Mouse (Mus musculus): Measurements from ENCODE around the gene Ppfibp1.
A peak's percentile ranks its signal among the peaks of the same experiment; 100 is the strongest.

Gene Ppfibp1

DNA sequence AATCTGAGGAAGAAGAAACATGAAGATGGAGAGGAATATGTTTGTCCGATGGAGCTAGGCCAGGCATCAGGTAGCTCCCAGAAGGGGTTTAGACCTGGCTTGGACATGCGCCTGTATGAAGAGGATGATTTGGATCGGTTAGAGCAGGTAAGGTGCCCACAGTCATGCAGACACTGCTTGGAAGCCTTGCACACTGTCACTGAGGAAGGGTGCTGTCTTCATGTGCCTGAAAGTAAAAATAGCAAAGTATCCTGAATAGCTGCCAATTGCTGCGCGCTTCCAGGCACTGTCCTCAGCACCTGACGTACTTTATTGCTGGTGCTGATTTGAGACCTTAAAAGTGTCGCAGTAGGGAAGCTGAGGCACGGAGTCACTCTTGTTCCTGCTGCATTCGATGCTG, 141.3 kb downstream of the Ppfibp1 start:
- no peak for DNase-seq (ENCODE audit: low read depth in 1 of 2, low spot score in 2 of 2)

DNA sequence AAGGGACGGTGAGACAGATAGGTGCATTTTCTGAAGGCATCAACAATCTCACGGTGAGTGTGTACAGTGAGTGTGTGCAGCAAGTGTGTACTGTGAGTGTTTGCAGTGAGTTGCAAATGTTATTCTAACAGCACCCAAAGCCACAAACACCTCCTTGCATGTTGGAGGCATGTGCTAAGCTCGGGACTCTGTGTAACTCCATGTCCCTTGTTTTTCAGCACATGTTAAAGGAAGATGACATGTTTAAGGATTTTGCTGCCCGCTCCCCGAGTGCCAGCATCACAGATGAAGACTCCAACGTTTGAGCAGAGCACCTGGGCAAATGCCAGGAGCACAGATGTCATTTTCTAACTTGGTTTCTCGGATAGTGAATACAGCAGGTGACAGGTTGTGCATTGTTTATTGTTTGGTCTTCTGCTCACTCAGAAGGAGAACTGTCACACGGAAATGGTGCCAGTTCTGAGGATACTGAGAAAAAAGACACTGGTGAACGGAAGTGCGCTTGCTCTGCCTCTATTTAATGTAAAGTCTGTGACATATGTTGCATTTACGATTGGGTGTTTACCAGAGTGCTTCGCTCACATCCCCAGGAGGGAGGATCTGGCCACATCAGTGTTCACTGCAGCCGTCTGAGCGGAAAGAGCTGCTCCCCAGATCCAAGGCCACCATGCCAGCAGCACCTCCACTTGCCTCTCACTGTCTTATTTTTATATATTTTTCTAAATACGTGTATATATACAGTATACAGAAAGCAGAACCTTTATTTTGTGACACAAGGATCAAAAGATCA, 142.0 kb downstream of the Ppfibp1 start:
- DNase-seq (ENCODE audit: low read depth in 1 of 2, low spot score in 2 of 2) = no peak

- DNase-seq (ENCODE audit: low read depth in 1 of 2, low spot score in 2 of 2) = no peak
Observed at GRCm38 (mm10) chr6:147032303-147032925, 144.1 kb downstream of the Ppfibp1 start, which contains the start of gene Rep15. Gene Rep15, plus strand, starts transcription at chr6:147032584.

- peak; percentile 34 to 69 for DNase-seq (ENCODE audit: low read depth in 1 of 2, low spot score in 2 of 2)
Observed at GRCm38 (mm10) chr6:147042291-147043290, 154.3 kb downstream of the Ppfibp1 start, which contains the start of gene Mrps35. Gene Mrps35, plus strand, starts transcription at chr6:147042764.

DNA sequence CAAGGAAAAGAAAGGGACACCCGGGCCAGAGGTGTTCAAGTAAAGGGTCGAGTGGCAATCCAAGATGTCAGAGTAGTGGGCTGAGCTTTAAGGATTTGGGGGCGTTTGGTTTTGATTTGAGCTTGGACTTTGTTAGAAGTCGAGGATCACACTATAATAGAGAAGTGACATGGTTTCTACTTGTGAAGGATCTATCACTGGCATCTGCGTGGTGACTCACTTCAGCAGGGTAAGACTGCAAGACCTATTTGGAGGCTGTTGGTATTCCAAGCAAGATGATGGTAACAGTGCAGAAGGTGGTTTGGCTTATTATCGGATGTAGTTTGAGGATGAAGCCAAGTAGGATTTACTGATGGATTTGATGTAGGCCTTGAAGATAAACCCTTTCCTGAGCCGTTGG, 155.3 kb downstream of the Ppfibp1 start:
- no peak for DNase-seq (ENCODE audit: low read depth in 1 of 2, low spot score in 2 of 2)

- DNase-seq (ENCODE audit: low read depth in 1 of 2, low spot score in 2 of 2) = no peak
Observed at GRCm38 (mm10) chr6:147049239-147049805, 161.0 kb downstream of the Ppfibp1 start.

- no peak for DNase-seq (ENCODE audit: low read depth in 1 of 2, low spot score in 2 of 2)
Observed at GRCm38 (mm10) chr6:147051666-147052065, 163.4 kb downstream of the Ppfibp1 start.

- no peak for DNase-seq (ENCODE audit: low read depth in 1 of 2, low spot score in 2 of 2)
Observed at GRCm38 (mm10) chr6:147052440-147052839, 164.2 kb downstream of the Ppfibp1 start.

DNA sequence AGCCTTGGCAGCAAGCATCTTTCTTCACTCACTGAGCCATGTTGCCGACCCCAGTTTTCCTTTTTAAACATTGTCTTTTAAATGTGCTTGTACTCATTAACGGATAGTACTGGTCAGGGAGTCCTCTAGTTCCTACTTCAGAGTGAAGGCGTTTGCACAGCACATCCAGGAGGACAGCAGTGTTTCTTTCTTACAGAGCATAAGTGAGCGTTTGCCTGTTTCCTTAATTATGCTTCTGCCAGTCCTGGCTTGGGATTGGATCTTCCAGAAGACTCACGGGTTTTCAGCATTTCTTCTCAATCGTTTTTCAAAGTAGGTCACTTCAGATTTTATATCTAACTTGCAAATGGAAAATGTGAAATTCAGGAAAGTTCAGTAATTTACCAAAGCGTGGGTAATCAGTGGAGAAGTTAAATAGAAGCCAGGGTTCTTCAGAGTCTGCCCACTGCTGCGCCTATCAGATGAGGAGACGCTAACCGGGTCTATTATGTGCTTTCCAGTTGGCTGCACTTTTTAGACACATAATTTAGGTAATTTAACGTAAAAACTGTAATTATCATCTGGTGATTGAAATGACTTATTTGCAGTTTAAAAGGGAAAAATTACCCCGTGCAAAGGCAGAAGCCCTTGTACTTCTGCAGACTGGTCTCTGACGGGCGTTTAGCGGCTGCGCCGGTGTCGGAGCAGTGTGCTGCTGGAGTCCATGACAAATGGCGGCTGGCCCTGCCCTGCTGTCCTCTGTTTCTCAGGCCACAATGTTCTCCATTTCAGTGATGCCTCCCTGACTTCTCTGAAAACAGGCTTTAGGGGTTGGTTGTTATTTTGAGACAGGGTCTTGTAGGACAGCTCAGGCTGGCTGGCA, 165.7 kb downstream of the Ppfibp1 start:
- no peak for DNase-seq (ENCODE audit: low read depth in 1 of 2, low spot score in 2 of 2)

DNA sequence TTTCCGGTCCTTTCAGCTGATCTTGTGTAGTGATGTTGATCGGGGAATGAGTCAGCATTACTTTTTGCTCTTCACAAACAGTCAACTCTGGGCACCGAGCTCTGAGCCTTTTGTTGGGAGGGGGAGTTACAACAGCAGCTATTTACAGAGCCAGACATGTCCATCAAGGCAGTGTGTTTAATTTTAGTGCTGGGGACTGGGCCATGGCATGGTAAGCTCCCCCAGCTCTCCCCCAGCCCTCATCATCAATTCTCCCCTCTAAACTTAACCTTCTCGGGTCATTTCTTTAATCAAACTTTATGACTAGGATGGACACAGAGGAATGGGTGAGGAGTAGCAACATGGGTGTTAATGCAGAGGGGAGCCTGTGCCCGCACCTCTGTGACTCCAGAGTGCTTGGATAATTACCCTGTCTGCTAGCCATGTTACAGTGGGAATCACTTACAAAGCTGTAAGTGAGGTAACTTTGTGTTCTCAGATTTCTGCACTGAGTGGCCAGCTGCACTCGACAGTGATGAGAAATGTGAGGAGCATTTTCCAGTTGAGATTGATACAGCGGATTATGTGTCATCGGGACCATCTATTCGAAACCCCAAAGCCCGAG, 167.2 kb downstream of the Ppfibp1 start:
- no peak for DNase-seq (ENCODE audit: low read depth in 1 of 2, low spot score in 2 of 2)

DNA sequence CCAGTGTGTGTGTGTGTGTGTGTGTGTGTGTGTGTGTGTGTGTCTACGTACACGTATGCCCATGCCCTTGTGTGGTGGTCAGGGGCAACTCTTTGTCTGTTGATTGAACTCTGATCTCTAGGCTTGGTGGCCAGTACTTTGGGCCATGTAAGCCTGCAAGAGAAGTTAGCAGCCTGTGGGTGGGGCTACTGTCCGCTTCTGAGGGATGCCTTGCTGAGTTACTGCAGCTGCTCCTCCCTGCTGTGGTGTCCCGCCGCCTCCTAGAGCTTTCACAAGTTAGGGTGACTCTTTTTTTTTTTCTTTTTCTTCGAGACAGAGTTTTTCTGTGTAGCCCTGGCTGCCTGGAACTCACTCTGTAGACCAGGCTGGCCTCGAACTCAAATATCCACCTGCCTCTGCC, 171.0 kb downstream of the Ppfibp1 start:
- DNase-seq (ENCODE audit: low read depth in 1 of 2, low spot score in 2 of 2) = no peak

DNA sequence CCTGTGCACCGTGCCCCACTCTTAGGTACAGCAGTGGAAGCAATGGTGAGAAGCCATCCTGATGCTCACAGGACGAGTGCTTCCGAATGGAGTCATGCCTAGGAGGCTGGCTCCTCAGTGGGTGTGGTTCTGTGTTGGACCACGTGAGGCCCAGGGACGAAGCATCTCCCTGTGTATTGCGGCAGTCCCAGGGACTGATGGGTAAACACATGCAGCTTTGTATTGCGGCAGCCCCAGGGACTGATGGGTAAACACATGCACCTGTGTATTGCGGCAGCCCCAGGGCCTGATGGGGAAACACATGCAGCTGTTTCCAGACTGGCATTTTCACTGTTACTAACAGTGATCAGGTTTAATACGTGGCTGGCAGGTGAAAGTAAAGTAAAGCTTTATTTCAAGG, 173.3 kb downstream of the Ppfibp1 start:
- no peak for DNase-seq (ENCODE audit: low read depth in 1 of 2, low spot score in 2 of 2)

GRCm38 (mm10) chr6:147062034-147062433, 173.7 kb downstream of the Ppfibp1 start:
- no peak for DNase-seq (ENCODE audit: low read depth in 1 of 2, low spot score in 2 of 2)

DNA sequence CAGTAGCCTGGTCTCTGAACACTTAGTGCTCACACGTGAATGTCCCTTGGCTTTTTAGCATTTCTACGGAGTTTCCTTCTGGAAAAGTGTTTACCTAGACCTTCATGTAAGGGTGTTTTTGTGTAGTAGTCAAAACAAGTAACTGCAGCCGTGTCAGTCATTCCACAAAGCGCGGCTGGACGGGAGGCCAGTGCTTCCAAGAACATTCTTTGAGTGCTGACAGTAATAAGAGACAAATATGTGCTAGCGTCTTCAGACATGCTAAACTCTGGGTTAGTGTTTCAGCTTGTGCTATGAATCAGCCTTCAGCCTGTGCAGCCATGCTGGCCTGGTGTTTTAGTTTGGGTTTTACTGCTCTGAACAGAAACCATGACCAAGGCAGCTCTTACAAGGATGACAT, 174.4 kb downstream of the Ppfibp1 start:
- no peak for DNase-seq (ENCODE audit: low read depth in 1 of 2, low spot score in 2 of 2)

DNA sequence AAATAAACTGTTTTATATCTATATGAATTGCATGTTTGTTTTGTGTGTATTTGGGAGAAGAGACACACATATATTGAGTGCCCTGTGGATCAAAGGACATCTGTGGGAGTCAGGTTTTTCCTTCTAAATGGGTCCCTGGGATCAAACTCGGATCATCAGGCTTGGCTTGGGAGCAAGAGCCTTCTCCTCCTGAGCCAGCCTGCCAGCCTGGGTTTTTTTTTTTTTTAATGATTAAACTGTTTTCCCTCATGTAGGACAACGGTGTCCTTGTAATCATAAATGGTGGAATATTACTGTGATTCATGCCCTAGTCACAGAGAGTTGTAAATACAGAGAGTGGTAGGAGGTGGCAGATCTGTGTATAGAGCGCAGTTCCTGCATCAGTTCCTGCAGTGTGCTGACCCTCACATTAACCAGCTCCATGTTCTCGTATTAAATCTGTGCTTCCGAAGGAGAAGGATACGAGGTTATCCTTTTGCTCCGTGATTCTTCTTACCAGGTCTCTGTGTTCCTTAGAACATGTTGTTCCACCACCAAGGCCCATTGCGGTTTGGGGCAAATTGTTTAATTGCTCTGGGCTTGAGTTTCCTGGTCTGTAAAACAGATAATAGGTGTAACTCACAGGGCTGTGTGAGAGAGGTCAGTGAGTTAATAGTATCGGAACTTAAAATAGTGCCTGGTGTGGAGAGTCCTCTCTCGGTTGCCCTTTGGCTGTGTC, 176.1 kb downstream of the Ppfibp1 start:
- DNase-seq (ENCODE audit: low read depth in 1 of 2, low spot score in 2 of 2) = no peak

DNA sequence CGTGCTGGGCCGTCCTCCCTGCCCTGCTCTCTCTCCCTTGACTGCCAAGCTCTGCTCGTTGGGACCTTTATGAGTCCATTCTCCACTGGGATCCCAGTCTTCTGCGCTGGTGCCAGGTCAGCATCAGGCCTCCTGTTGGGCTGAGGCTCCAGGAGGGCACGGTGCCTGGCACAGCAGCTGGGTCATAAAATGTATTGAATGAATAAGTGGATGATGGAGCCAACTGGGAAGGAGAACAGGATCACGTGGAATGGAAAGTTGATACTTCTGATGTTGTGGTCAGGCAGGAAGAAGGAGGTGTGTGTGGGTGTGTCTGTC, 176.6 kb downstream of the Ppfibp1 start:
- no peak for DNase-seq (ENCODE audit: low read depth in 1 of 2, low spot score in 2 of 2)

GRCm38 (mm10) chr6:147075808-147076387, 187.6 kb downstream of the Ppfibp1 start:
- DNase-seq (ENCODE audit: low read depth in 1 of 2, low spot score in 2 of 2) = no peak

DNA sequence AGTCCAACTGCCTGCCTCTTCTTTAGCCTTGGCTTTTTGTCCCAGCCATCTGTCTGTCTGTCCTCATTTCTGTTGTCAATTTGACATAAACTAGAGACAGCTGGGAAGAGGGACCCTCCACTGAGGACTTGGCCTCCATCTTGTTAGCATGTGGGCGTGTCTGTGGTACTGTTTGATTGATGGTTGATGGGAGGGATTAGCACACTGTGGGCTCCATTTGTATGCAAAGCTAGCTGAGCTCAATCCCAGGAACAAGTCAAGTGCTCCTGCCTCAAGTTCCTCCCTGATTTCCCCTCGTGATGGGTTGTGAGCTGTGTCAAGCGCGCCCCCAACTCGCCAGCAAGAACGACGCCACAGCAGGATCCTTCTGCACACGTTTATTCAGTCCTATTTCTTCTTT, 188.6 kb downstream of the Ppfibp1 start:
- no peak for DNase-seq (ENCODE audit: low read depth in 1 of 2, low spot score in 2 of 2)

DNA sequence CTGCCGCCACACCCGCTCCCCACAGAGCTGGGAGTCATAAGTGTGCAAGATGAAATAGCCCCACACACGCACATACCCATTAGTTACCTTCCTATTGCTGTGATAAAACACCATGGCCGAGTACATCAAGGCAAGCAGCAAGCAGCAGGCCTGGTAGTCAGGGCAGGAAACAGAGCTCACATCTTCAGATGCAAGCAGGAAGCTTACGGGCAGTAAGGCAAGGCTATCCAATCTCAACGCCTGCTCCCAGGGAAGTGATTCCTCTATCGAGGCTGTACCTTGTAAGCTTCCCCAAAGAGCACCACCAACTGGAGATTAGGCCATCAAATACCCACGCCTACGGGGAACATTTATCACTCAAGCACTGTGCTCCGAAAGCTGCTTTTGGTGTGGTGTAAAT, 191.6 kb downstream of the Ppfibp1 start:
- no peak for DNase-seq (ENCODE audit: low read depth in 1 of 2, low spot score in 2 of 2)

Measured in monocyte, adult 2 months (primary cell).